Mouse (Mus musculus) cerebellum, postnatal 14 days (tissue): ENCODE data around the gene Spata13.

ENCODE experiments used
- DNase-seq, 2 experiments: peaks; one replicate each; pipeline ENCODE4 v3.0.0; 2021; ENCODE audit warnings: mixed read lengths in 2 of 2

Spata13 gene

DNA sequence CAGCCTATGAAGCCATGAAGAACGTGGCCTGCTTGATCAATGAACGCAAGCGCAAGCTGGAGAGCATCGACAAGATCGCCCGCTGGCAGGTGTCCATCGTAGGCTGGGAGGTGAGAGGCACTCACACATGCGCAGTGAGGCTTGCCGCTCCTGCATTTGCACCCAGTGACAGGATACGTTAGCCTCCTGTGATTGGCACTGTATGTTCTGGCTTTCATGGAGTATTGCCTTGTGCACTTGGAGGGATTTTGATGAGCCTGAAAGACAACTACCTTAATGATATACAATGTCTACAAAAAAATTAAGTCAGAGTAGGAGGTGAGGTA lies 120.0 kb downstream of the Spata13 start:
- DNase-seq, result no peak

DNA sequence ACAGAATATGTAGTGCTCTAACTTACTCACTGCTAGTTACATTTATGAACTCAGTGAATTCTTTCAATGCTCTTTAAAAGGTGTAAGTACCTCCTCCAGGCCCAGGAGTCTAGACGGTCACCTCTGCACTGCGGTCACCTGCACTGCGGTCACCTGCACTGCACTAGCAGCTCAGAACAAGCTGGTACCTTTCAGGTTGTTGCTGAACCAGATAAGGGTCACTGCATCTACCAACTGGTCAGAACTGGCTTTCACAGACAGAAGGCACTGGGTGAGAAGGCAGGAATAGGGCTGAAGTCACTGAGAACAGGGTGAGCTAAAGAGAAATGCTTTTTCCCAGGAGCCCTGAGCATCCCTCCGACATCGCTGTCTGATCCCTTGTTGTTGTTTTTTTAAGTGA lies 120.9 kb downstream of the Spata13 start:
- no peak for DNase-seq

DNA sequence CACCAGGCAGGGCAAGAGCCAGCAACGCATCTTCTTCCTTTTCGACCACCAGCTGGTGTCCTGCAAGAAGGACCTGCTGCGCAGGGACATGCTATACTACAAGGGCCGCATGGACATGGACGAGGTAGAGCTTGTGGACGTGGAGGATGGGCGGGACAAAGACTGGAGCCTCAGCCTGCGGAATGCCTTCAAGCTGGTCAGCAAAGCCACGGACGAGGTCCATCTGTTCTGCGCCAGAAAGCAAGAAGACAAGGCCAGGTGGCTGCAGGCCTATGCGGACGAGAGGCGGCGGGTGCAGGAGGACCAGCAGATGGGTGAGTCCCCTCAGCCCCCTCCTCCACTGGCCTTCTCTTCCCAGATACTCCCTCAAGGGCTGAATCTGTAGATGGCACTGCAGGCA lies 122.5 kb downstream of the Spata13 start:
- DNase-seq, result peak; percentile 87 to 89

DNA sequence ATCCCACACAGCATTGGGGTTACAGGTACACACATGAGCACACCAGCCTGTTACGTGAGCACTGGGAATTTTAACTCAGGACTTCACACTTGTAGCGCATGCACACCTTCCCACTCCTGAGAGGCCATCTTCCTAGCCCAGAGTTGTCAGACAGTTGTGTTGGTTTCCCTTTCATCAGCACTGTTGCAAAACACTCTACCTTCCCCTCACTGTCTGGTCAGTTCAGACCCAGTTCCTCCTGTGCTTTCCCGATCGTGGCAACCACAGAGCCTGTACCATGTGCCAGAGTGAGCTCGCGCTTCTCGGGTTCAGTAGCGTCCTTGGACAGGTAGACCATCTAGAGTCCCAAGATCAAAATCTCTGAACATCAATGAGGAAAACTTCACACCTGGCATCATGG lies 123.5 kb downstream of the Spata13 start:
- DNase-seq, result no peak

DNA sequence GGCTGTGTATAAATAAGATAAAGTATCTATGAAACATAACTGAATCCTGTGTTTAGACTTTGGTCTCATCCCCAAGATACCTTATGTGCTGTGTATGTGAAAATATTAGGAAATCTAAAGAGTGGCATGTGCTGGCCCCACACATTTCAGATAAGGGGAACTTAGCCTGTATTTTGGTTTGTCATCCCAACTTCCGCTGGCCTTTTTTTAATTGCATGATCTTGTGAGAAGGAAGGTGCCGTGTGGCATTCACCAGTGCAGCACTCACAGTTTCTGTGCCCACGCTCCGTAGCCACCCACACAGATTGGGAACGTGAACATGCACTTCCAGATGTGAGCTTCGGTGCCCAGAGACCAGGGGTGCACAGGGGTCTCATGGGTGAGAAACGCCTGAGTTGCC lies 123.9 kb downstream of the Spata13 start:
- DNase-seq, result no peak

DNA sequence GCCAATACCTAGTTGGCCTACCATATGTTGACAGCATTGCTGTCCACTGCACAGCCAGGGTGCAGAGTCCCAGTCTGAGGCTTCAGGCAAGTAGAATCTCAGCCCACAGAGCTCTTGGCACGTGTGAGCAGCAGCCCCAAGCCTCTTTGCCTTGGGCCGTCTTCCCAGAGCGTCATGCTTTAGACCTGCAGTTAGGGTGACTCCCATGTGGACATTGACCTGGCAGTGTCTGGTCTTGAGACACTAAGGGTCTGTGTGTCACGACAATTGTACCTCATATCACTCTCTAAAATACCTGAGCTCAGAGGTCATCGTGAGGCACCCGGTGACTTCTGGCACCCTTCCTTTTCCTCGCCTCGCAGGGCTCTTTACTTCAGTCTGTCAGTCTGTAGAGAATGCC lies 125.3 kb downstream of the Spata13 start:
- DNase-seq, result no peak

DNA sequence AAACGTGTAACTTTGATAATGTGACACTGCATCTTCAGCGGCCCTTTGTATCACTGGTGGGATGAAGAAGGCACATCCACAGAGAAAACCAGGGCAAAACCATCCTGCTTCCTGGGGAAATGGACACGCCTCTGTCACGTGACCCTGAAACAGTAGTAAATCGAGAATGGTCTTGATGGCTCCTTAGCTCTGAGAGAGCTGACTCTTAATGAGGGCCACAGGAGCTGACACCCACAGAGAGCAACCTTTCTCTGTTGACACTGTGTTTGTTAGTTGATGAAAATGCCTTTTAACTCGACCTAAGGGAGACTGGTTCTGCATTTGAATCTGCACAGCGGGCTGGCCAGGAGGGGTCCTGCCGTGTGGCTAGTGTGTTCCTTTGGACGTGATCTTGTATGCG lies 128.0 kb downstream of the Spata13 start:
- DNase-seq, result no peak

DNA sequence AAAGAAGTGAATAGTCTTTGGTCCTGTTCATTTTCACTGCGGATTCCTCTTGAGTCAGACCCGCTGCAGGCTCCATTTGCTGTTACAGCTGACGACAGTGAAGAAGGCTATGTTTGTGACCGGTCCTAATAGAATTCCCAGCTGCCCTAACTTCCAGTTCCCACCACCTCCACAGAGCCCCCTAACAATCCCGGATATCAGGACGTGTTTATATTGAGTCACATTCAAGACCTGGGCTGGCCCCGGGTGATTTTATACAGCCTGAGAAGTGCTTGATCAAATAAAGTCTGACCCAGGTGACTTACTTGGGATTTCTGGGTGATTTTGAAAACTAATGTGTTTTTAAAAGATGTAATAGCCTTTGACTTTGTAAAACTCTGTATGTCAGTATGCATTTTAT lies 129.0 kb downstream of the Spata13 start:
- DNase-seq, result no peak

DNA sequence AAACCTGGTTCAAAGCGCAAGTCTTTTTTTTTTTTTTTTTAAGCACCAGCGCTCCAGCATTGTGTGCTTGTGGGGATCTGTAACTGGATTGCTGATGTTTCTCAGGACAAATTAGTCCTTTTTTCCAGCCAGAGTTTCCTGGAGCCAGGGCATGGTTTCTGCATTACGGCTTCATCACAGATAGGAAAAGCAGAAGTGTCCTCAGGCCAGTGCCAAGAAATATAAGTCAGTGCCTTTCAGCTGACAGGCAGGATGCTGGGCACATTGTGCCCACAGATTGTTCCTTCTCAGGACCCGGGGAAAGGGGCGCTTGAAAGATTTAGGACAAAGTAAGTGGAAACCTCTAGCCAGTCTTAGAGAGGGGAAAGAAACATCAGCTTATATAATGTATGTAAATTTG lies 129.9 kb downstream of the Spata13 start:
- DNase-seq, result no peak

DNA sequence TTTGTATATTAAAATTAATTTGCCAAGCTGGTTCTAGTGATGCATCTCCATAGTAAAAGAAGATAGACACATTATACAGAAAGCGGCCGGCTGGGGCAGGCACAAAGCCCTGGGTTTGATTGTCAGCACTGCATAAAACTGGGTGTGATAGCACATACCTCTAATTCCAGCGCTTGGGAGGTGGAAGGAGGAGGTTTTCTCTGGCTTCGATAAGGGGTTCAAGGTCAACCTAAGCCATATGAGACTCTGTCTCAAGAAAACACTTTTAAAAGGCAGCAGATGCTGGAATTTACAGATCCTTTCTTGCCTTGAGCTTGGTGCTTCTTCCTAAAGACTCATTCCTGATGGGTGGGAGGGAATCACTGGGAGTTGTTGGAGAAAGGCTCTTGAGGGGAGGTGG lies 130.7 kb downstream of the Spata13 start:
- DNase-seq, result no peak

DNA sequence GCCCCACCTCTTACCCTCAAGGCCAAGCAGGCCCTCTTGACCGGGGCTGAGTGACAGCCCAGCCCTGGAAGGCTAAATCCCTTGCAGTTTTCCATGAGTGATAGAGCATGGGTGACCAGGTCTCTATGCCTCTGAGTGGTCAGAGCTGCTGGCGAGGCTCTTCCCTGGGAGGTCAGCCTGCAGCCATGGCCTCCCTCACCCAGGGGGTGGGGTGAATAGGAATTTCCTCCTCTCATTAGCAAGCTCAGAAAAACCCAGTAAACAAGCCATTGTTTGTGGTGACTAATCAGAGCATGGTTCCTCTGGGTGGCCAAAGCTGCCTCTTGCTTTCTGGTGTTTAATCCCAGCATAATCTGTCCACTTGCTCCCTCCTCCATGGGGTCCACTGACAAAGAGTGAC lies 131.2 kb downstream of the Spata13 start:
- DNase-seq, result no peak

DNA sequence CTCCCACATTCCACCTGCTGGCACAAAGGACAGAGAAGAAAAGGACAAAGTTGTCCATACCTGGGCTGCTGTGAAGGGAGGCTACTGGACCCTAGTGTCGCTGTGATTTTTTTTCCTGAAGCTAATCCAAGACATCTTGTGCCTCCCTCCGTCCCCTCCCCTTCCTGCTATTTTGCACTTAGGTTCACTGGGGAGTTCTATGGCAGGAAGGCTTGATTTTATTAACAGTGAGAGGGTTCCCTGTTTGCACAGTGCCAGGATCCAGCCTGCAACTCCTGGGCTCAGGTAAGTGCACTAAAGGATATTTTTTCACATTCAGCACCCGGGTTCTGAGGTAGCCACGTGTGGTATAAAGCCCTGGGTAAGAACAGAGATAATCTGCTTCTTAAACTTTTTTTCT lies 134.1 kb downstream of the Spata13 start, which contains the start of gene C1qtnf9:
Gene C1qtnf9, plus strand, starts transcription at position 251 of the 400 bp plus-strand sequence.
- no peak for DNase-seq

DNA sequence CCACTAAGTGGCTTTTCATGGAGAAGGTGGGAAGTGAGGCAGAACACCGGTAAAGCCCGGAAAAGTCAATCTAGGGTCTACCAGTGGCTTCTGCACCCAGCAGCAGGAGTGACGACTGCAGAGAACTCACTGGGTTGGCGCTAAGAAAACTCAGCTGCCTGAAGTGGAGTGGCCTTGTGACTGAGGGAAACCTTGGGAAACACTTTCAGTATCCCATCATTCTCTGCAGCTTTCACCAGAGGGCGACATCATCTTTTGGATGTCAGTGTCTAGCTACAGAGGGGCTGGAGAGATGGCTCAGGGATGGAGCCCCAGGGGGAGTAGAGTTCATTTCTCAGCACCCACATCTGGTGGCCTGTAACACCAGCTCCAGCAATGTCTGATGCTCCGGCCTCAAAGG lies 135.5 kb downstream of the Spata13 start:
- DNase-seq, result peak in 1 of 2 experiments; percentile 37

DNA sequence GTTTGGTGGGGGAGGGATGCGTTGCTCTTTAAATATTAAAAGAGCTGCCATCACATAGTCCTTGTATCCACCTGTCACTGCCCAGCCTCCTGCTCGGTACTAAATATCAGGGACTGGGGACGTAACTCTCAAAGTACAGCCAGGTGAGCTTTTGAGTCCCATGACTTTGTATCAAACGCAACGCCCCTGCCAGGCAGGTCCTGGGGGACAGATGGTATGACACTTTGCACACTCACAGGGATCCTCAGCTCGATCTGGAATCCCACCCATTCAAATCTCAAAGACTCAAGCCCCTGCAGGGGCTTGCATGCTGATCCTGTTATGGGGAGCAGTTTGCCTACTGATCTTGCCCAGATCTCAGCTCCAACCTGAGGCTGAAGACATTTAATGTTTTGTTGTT lies 136.8 kb downstream of the Spata13 start:
- peak in 1 of 2 experiments; percentile 44 for DNase-seq

DNA sequence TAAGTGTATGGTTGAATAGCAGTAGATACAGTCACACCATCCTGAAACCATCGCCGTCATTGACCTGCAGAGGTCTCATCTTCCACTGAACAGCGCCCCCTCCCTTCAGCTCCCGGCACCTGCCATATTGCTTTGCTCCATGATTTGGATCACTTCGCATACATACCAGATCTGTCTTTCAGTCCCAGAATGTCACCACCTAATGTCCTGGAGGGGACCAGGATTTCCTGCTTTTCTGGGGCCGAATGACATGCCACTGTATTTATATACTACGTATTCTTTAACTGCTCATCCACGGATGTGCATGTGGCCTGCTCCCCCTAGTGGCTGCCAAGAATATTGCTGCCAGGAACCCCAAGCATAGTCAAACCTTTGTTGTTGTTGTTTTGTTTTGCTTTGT lies 137.3 kb downstream of the Spata13 start:
- DNase-seq, result peak; percentile 91 to 94

DNA sequence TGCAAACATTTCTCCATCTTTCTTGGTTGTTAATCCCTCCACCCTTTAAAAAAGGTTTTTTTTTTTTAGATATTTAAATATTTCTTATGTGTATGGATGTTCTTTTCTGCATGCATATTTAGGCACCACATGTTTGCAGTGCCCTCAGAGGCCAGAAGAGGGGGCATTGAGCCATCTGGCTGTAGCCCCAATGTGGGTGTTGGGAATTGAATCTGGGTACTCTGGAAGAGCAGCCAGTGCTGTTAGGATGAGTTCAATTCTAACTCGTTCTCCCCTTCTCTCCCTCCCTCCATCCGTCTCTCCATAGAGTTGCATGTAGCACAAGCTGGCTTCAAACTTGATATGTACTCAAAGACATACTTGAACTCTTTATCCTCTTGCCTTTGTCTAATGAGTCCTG lies 139.7 kb downstream of the Spata13 start:
- DNase-seq, result peak in 1 of 2 experiments; percentile 39

DNA sequence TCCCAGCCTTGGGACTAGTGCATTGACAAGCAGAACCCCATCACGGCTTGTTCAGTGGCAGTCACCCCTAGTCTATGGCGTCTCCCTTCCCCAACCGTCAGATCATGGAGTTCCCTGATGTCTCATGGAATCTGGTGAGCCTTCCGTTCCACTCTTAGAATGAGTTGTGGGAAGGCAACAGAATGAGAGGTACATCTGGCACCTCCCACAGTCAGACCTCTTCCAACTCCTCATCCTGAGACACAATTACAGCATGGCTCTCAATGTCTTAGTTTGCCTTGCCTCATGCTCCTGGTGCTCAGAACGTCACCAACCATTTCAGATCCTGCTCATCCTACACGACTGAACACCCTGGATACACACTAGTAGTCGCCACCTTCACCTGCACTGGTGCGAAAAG lies 142.7 kb downstream of the Spata13 start:
- DNase-seq, result no peak

DNA sequence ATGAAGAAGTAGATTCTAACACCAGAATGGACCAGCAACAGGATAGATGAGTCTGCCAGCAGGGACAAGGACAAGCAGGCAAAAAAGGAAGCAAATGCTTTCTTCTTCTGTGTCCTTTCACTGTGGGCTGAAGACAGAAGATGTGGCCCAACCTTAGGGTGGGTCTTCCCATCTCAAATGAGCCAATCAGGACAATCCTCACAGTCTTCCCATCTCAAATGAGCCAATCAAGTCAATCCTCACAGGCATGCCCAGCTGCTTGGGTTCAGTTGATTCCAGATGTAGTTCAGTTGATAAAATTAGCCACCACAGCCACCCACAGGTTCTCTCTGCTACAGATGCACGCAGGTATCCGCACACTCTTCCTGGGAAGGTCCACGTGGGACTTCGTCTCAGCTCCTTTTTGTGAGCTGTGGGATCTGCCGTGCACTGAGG lies 143.7 kb downstream of the Spata13 start:
- no peak for DNase-seq

DNA sequence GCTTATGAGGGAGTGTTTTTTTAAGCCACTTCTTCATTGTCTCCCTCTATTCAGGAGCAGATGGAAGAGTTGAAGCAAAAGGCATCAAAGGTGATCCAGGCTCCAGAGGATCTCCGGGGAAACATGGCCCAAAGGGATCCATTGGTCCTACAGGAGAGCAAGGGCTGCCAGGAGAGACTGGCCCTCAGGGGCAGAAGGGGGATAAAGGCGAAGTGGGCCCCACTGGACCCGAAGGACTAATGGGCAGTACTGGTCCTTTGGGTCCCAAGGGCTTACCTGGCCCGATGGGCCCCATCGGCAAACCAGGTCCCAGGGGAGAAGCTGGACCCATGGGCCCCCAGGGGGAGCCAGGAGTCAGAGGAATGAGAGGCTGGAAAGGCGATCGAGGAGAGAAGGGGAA lies 145.4 kb downstream of the Spata13 start:
- DNase-seq, result no peak

DNA sequence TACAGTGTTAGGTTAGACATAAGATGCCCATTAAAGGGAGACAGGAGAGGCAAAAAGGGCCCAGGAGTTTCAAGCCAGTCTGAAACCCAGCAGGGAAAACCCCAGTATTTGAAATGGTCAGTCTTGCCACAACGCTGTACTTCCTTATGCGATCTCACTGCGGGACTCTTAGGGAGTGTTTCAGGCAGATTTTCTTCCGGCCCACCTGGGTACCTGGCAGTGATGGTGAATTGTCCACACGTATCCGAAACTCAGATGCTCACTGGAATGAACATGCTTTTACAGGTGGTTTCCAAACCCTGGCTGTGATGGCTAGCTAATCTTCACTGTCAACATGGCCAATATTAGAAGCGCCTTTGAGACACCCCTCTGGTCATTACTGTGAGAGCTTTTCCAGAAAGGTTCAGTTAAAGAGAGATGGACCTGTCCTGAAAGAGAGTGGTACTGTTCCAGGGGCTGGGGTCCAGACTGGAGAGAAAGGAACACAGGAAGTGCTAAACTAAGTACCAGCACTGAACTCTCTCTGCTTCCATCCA lies 148.4 kb downstream of the Spata13 start:
- no peak for DNase-seq

DNA sequence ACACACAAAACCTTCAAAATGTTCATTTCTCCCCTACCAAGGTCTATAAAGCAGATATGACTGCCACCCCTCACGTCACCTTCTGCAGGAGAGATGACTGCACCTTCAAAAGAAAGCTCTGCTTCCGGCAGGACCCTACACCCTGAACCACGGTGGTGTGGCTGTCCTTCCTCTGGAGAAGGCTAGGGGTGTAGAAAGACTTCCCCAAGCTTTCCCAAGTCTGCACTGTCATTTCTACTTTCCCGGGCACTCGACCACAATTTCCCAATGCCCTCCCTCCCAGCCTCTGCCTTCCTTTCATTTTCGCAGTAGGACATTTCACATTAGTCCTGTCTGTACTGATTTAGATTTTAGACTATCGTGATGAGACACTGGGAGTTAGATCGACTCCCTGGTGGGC lies 149.4 kb downstream of the Spata13 start:
- DNase-seq, result no peak

DNA sequence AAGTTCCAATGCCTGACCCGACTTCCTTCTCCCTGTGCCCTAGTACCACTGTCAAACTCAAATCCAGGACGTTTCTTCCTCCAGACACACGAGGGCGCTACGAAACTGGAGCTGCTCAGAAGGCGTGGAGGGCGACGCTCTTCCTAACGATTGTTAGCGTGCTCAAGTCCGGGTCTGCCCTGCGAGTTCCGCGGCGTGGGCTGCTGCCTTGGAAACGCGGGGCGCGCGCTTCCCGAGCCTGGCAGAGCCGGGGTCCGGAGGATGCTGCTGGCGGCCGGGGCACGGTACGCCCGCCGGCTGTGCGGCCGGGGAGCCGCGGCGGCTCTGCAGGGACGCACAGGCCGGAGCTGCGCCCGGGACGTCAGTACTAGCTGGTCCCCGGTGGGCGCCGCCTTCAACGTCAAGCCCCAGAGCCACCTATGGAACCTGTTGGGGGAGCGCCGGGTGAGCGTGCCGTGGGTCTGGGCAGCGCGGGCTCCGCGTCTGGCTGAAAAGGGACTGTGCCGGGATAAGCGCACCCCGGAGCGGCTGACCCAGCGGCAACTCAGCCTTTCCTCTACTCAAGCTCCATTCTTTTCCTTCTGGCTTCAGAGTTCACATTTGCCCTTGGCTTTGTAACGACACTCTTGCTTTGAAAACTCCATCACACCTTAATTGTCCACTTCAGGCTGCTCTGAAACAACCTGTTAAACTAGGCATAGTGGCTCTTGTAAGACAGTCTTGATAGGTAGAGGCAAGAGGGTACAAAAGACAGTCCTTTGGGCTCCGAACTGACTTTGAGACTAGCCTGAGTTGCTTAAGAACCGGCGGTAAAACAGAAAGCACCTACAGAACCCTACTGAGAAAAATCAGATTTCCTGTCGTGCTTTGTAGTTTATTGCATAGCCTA lies 150.9 kb downstream of the Spata13 start, which contains the start of gene Mipep:
Gene Mipep, plus strand, starts transcription at position 147 of the 889 bp plus-strand sequence.
- peak; percentile 87 for DNase-seq

DNA sequence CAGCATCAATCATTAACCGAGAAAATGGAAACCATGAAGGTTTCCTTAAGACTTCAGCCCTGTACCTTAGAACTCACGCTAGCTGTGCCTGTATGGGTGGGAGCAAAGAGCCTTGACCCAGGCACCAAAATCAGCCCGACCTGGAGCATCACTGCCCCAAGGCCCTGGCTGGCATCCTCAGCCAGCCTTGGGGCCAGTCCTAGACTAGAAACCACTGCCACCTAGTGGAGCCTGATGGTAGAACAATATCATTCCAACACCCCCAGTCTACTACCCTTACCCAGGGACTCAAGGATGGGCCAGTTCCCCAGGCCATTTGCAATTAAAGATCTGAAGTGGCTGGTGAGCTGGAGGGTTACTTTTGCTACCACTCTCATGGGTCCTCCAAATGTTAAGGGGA lies 156.3 kb downstream of the Spata13 start:
- peak; percentile 78 to 86 for DNase-seq

DNA sequence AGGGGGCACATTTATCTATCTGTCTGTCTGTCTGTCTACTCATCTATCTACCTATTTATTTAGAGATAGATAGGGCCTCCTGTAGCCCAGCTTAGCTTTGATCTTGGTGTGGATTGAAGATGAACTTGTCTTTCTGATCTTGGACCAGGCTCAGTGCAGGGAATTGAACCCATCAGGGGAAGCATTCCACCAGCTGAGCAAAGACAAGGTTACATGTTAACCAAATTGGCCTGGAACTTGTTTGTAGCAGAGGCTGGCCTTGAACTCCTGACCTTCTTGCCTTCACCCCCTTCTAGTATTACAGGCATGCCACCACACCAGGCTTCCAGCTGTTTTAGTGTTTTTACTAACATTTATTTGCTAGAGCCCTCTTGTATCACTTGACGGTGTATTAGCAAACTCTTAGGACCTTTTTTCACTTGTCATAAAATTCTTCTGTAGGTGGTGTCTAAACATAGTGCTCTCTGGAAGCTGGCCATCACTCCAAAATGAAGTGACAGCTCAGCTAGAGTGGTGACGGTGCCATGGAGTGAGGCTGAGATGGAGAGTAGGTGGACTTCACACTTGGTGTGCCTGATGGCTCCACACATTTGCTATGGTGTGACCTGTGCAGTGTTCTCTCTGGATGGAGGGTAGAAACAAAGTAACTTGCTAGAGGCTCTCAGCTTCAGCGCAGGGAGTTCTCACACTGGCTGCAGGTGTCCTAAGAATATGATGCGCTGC lies 163.0 kb downstream of the Spata13 start:
- DNase-seq, result no peak
